Mouse (Mus musculus) erythroblast, embryonic 14.5 days (primary cell): ENCODE results near the gene Gm26566. TPM values are rescaled to one million over a fixed set of nuclear protein-coding genes. Genes with fewer than 3 reads are reported as not detected.
"Not testable (repeated sequence)": the region's sequence is repeated elsewhere in the genome, so short reads cannot be mapped to it uniquely, and the experiment has no call there.

Source experiments
- H3K27me3 ChIP-seq: 2 replicates; pipeline ENCODE4 v1.6.1; 2012; ENCODE audit warnings: inconsistent platforms; ENCODE audit not compliant: control insufficient read depth
- H3K36me3 ChIP-seq: 2 replicates; pipeline ENCODE4 v1.6.1; 2012; ENCODE audit warnings: mild to moderate bottlenecking, inconsistent platforms; ENCODE audit not compliant: control insufficient read depth
- H3K4me1 ChIP-seq: 2 replicates; pipeline ENCODE4 v1.6.1; 2012; ENCODE audit warnings: inconsistent platforms; ENCODE audit not compliant: control insufficient read depth
- H3K4me3 ChIP-seq: replicated peaks from 2 replicates; pipeline ENCODE3; 2012; ENCODE audit warnings: moderate library complexity, mild to moderate bottlenecking, inconsistent platforms
- H3K9me3 ChIP-seq: 2 replicates; pipeline ENCODE4 v1.6.1; 2012; ENCODE audit warnings: low read length, inconsistent platforms, mixed read lengths; ENCODE audit not compliant: control insufficient read depth
- polyA plus RNA-seq: library from polyadenylated mRNA; stranded (reverse); fragments of >175 nt; gene quantifications from 2 replicates; pipeline ENCODE4 v1.2.3, GENCODE M21; 2012

Gm26566 gene
- polyA plus RNA-seq, 1 experiment: 0.03 TPM

GRCm38 (mm10) chr4:88758751-88759150, 37.1 kb downstream of the Gm26566 start:
- not testable (repeated sequence) for H3K4me1 ChIP-seq, H3K36me3 ChIP-seq, H3K9me3 ChIP-seq, H3K4me3 ChIP-seq
- H3K27me3 ChIP-seq: peaks cover 16% of the 10 kb centered on the region

GRCm38 (mm10) chr4:88759610-88760268, 38.1 kb downstream of the Gm26566 start, which contains the start of gene Gm13283:
Gene Gm13283 (plus strand): TSS chr4:88760119.
- not testable (repeated sequence) for H3K36me3 ChIP-seq, H3K4me3 ChIP-seq, H3K4me1 ChIP-seq, H3K9me3 ChIP-seq
- peaks cover 16% of the 10 kb centered on the region for H3K27me3 ChIP-seq

- not testable (repeated sequence) for H3K36me3 ChIP-seq, H3K9me3 ChIP-seq, H3K4me1 ChIP-seq, H3K4me3 ChIP-seq
- H3K27me3 ChIP-seq: peaks cover 13% of the 10 kb centered on the region
Observed at GRCm38 (mm10) chr4:88760431-88760830, 38.8 kb downstream of the Gm26566 start.

GRCm38 (mm10) chr4:88761776-88762175, 40.2 kb downstream of the Gm26566 start:
- not testable (repeated sequence) for H3K4me1 ChIP-seq, H3K27me3 ChIP-seq, H3K9me3 ChIP-seq, H3K4me3 ChIP-seq, H3K36me3 ChIP-seq

GRCm38 (mm10) chr4:88762341-88762740, 40.7 kb downstream of the Gm26566 start:
- not testable (repeated sequence) for H3K4me3 ChIP-seq, H3K36me3 ChIP-seq, H3K4me1 ChIP-seq, H3K9me3 ChIP-seq, H3K27me3 ChIP-seq

GRCm38 (mm10) chr4:88763384-88764018, 41.9 kb downstream of the Gm26566 start:
- not testable (repeated sequence) for H3K36me3 ChIP-seq, H3K27me3 ChIP-seq, H3K4me1 ChIP-seq, H3K4me3 ChIP-seq, H3K9me3 ChIP-seq

Other genes with a start within 250 kb of the Gm26566 start
- gene Ifnb1, start 199.0 kb upstream of the Gm26566 start, polyA plus RNA-seq: not detected in 2 replicates
- gene Ifna15, start 163.6 kb upstream of the Gm26566 start, polyA plus RNA-seq: not detected in 2 replicates
- gene Ifna14, start 150.0 kb upstream of the Gm26566 start, polyA plus RNA-seq: not detected in 2 replicates
- gene Ifna9, start 129.4 kb upstream of the Gm26566 start, polyA plus RNA-seq: not detected in 2 replicates
- gene Ifna12, start 118.4 kb upstream of the Gm26566 start, polyA plus RNA-seq: not detected in 2 replicates
- 0.03 TPM in 1 of 2 replicates, not detected in the other for gene C87499, start 87.4 kb upstream of the Gm26566 start, polyA plus RNA-seq
- gene Ifna13, start 77.3 kb upstream of the Gm26566 start, polyA plus RNA-seq: not detected in 2 replicates
- not detected in 2 replicates for gene Ifna16, start 44.9 kb upstream of the Gm26566 start, polyA plus RNA-seq
- gene Ifna2, start 37.9 kb upstream of the Gm26566 start, polyA plus RNA-seq: not detected in 2 replicates
- gene Ifnab, start 30.4 kb upstream of the Gm26566 start, polyA plus RNA-seq: not detected in 2 replicates
- 0.08 and 0.10 TPM in 2 replicates for gene Klhl9, start 660 bp downstream of the Gm26566 start, polyA plus RNA-seq
- not detected in 2 replicates for gene Gm13271, start 33.1 kb downstream of the Gm26566 start, polyA plus RNA-seq
- gene Gm13283, start 38.3 kb downstream of the Gm26566 start, polyA plus RNA-seq: not detected in 2 replicates
- gene Gm13290, start 52.0 kb downstream of the Gm26566 start, polyA plus RNA-seq: not detected in 2 replicates
- gene Gm13289, start 55.1 kb downstream of the Gm26566 start, polyA plus RNA-seq: not detected in 2 replicates
- not detected in 2 replicates for gene Gm13272, start 58.0 kb downstream of the Gm26566 start, polyA plus RNA-seq
- not detected in 2 replicates for gene Ifnz, start 60.3 kb downstream of the Gm26566 start, polyA plus RNA-seq
- gene Gm13276, start 63.9 kb downstream of the Gm26566 start, polyA plus RNA-seq: not detected in 2 replicates
- gene Gm13277, start 66.8 kb downstream of the Gm26566 start, polyA plus RNA-seq: not detected in 2 replicates
- gene Gm13278, start 69.7 kb downstream of the Gm26566 start, polyA plus RNA-seq: not detected in 2 replicates
- gene Gm13275, start 72.7 kb downstream of the Gm26566 start, polyA plus RNA-seq: not detected in 2 replicates
- not detected in 2 replicates for gene Gm13279, start 75.6 kb downstream of the Gm26566 start, polyA plus RNA-seq
- gene Gm13285, start 77.9 kb downstream of the Gm26566 start, polyA plus RNA-seq: not detected in 2 replicates
- not detected in 2 replicates for gene Gm13287, start 81.4 kb downstream of the Gm26566 start, polyA plus RNA-seq
- not detected in 2 replicates for gene Gm13288, start 83.7 kb downstream of the Gm26566 start, polyA plus RNA-seq
- not detected in 2 replicates for gene Ifna7, start 94.4 kb downstream of the Gm26566 start, polyA plus RNA-seq
- gene Ifna11, start 98.2 kb downstream of the Gm26566 start, polyA plus RNA-seq: not detected in 2 replicates
- gene Ifna6, start 105.6 kb downstream of the Gm26566 start, polyA plus RNA-seq: not detected in 2 replicates
- not detected in 2 replicates for gene Ifna5, start 113.7 kb downstream of the Gm26566 start, polyA plus RNA-seq
- gene Ifna4, start 120.1 kb downstream of the Gm26566 start, polyA plus RNA-seq: not detected in 2 replicates
- gene Ifna1, start 128.3 kb downstream of the Gm26566 start, polyA plus RNA-seq: not detected in 2 replicates
- not detected in 2 replicates for gene Ifne, start 158.4 kb downstream of the Gm26566 start, polyA plus RNA-seq